Mouse (Mus musculus): Measurements from ENCODE around the gene Rin2.

DNA sequence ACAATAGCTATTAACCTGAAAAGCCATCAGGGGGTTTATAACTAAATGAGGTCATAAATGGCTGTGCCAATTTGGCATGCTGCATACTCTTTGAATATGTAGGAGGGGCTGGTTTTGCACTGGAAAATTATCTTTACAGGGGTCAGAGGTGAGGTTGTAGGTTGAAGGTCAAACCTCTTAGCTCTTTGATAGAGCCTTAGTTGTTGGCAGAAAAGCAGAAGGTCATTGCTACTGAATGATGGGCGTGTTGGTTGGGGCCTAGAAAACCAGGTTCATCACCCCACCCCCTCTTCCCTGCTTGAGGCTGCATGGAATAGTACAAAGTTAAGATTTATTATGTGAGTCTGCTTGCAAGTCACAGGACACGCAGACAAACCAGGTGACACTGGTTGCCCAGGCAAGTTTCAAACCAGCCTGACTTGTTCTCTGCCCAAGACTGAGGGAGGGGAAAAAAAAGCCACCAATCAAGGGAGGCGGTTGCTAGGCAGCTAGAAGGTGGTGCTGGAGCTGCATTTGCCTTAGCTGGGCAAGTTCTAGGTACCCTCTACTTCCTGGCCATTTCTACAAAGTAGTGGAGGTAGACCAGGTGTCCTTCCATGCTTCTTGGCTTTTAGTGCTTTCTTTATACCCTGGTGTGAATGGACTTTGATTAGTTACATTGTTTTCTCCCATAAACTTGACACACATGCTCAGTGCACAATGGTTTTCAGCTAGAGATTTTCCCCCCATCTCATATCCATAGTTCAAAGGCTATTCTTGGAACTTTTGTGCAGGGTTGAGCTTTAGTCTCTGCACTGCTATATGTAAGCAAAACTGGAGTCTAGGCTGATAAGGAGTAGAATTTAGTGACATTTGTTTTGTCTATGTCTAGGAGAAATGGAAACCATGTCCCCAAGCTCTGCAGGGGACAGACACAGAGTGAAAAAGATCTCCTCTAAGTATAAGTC is 148.0 kb downstream of the Rin2 start:
- no peak for TF ChIP-seq CTCF (IDR thresholded peaks at IDR 0.05; ENCODE audit: control insufficient read depth, insufficient read depth, insufficient replicate concordance, low read depth, low read length)
- no peak for TF ChIP-seq POLR2A (IDR thresholded peaks at IDR 0.05; ENCODE audit: control insufficient read depth, low read depth, low read length)

Data from testis, adult 2 months (tissue).